Mouse (Mus musculus) cortical plate, adult 2 months (tissue): ENCODE data around the gene Bpi. TPM values are rescaled to one million over a fixed set of nuclear protein-coding genes. Genes with fewer than 3 reads are reported as not detected.

Experiments used
- H3K27ac ChIP-seq: fragments of 200-500 bp; 2 replicates; pipeline ENCODE4 v1.5.1; 2012; ENCODE audit warnings: low read length, control low read depth, inconsistent platforms; ENCODE audit not compliant: insufficient read depth
- H3K4me1 ChIP-seq: fragments of 200-500 bp; 2 replicates; pipeline ENCODE4 v1.6.1; 2011; ENCODE audit warnings: low read length; ENCODE audit not compliant: control insufficient read depth, insufficient read depth
- H3K4me3 ChIP-seq: fragments of 200-500 bp; 2 replicates; pipeline ENCODE4 v1.5.1; 2011; ENCODE audit warnings: mild to moderate bottlenecking, low read length, control low read depth; ENCODE audit not compliant: insufficient read depth
- CTCF ChIP-seq: fragments of 200-500 bp; IDR thresholded peaks from 2 replicates; pipeline ENCODE4 v1.5.1; 2011; ENCODE audit warnings: mild to moderate bottlenecking, control low read depth, low read length; ENCODE audit not compliant: insufficient read depth; ENCODE audit errors: extremely low read depth
- POLR2A ChIP-seq: fragments of 200-500 bp; IDR thresholded peaks from 2 replicates; pipeline ENCODE4 v1.6.1; 2011; ENCODE audit warnings: mild to moderate bottlenecking, low read length, control low read depth; ENCODE audit not compliant: insufficient read depth; ENCODE audit errors: extremely low read depth
- polyA plus RNA-seq: library from polyadenylated mRNA; depleted of rRNA; stranded (reverse); fragments of >200 nt; gene quantifications from 2 replicates; pipeline ENCODE4 v1.2.3, GENCODE M21; 2012; rRNA removed

Bpi gene
- polyA plus RNA-seq: not detected in 2 replicates

- H3K4me1 ChIP-seq: no peaks in the 10 kb centered on the region
- no peak within 1 kb of the TSS for H3K4me3 ChIP-seq
- no peak within 1 kb of the TSS for H3K27ac ChIP-seq
- TF ChIP-seq CTCF (no peak), POLR2A (no peak)
These were observed at the start of gene Bpi for GRCm38 (mm10) chr2:158258005-158258418. TSS of gene Bpi (plus strand) at chr2:158258094.

DNA sequence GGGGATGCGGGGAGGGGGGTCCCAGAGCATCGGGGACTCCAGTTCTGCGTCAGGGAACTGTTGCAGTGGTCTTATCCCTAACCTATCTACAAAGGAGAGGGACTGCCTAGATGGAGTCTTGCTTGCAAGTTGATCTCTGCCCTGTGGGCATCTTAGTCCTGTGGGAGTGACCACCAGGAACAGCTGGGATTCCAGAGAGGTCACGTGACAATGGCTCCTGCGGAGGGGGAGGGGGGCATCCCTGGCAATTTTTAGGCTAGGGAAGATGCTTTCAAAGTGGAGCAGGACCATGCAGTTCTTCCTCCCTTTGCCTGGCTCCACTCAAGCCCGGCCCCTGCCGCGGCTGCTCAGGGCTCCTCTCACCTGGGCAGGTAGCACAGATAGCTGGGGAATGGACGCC, 48.1 kb upstream of the Bpi start:
- no peak overlapping the region for H3K27ac ChIP-seq
- no peaks in the 10 kb centered on the region for H3K4me1 ChIP-seq
- TF ChIP-seq POLR2A: no peak
- no peak for TF ChIP-seq CTCF
- H3K4me3 ChIP-seq: no peak overlapping the region

- H3K4me3 ChIP-seq: no peak overlapping the region
- TF ChIP-seq POLR2A (no peak), CTCF (no peak)
- H3K27ac ChIP-seq: no peak overlapping the region
- no peaks in the 10 kb centered on the region for H3K4me1 ChIP-seq
These were observed 47.4 kb upstream of the Bpi start for GRCm38 (mm10) chr2:158210503-158210902.

- no peak overlapping the region for H3K27ac ChIP-seq
- no peak overlapping the region for H3K4me3 ChIP-seq
- no peak for TF ChIP-seq POLR2A
- 0 out of 2 replicates have a peak, but pooled peaks have one; percentile 10 for TF ChIP-seq CTCF
- no peaks in the 10 kb centered on the region for H3K4me1 ChIP-seq
These were observed 46.9 kb upstream of the Bpi start for GRCm38 (mm10) chr2:158210958-158211357.

DNA sequence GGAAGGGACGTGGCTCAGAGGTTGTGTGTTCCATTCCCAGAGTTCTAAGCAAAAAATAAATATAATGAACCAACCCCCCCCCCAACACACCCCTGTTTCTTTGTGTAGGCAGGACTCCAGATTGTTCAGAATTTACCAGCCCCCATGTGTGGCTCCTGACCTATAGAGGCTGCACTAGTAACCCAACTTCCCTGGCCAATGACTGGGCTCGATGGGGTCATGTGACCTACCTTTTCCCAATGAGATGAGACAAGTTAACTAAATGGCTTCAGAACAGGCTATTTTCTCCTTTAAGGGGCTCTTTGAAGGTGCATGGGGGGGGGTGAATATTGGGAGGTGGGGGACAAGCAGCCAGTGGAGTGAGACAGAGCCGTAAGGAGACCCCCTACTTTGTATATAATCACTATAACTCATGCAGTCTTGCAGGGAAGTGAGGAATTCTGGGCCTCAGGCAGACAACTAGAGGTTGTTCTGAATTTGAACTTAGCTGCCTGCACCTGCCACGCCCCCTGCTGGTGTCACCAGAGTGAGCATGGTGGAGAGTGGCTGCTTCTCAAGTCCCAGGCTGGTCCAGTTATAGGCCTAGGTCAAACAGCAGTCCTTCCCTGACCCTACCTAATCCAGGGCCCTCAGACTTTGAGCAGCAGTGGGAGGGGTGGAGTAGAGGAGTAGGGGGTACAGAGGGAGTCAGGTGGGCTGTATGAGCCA, 46.0 kb upstream of the Bpi start:
- TF ChIP-seq POLR2A (no peak), CTCF (peak; percentile 21; the same call in 1 of the 2 replicates)
- no peaks in the 10 kb centered on the region for H3K4me1 ChIP-seq
- no peak overlapping the region for H3K27ac ChIP-seq
- no peak overlapping the region for H3K4me3 ChIP-seq

- H3K27ac ChIP-seq: no peak overlapping the region
- TF ChIP-seq CTCF (no peak), POLR2A (no peak)
These were observed 42.4 kb upstream of the Bpi start for GRCm38 (mm10) chr2:158215283-158216117.

GRCm38 (mm10) chr2:158216510-158216909, 41.4 kb upstream of the Bpi start:
- Histone ChIP-seq H3K27ac (no peak overlapping the region), H3K4me1 (no peaks in the 10 kb centered on the region), H3K4me3 (no peak overlapping the region)
- no peak for TF ChIP-seq POLR2A
- no peak for TF ChIP-seq CTCF

More at GRCm38 (mm10) chr2:158215283-158216117, 42.4 kb upstream of the Bpi start:
- Histone ChIP-seq H3K4me1 (no peaks in the 10 kb centered on the region), H3K4me3 (no peak overlapping the region)

DNA sequence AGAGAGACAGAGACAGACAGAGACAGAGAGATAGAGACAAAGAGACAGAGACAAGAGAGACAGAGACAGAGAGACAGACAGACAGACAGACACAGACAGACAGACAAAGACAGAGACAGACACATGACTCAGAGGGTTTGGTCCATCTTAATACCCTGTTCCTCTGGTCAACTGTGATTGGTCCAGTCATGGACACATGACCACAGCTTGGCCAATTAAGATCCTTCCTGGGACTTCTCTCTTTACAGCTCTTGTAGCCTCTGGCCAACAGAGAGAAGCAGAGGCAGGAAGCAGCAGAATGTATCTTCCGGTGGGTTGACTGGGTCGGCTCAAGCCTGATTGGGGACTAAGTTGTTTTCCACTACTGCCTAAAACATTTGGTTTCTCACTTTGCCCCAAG, 38.3 kb upstream of the Bpi start:
- TF ChIP-seq CTCF (no peak), POLR2A (no peak)
- H3K4me1 ChIP-seq: no peaks in the 10 kb centered on the region
- no peak overlapping the region for H3K27ac ChIP-seq
- H3K4me3 ChIP-seq: no peak overlapping the region

GRCm38 (mm10) chr2:158221446-158222084, 36.3 kb upstream of the Bpi start:
- Histone ChIP-seq H3K4me1 (no peaks in the 10 kb centered on the region), H3K4me3 (no peak overlapping the region), H3K27ac (no peak overlapping the region)
- TF ChIP-seq CTCF (no peak), POLR2A (no peak)

- Histone ChIP-seq H3K4me1 (no peaks in the 10 kb centered on the region), H3K27ac (no peak overlapping the region), H3K4me3 (no peak overlapping the region)
- TF ChIP-seq POLR2A (no peak), CTCF (no peak)
These were observed 35.2 kb upstream of the Bpi start for GRCm38 (mm10) chr2:158222664-158223063.

DNA sequence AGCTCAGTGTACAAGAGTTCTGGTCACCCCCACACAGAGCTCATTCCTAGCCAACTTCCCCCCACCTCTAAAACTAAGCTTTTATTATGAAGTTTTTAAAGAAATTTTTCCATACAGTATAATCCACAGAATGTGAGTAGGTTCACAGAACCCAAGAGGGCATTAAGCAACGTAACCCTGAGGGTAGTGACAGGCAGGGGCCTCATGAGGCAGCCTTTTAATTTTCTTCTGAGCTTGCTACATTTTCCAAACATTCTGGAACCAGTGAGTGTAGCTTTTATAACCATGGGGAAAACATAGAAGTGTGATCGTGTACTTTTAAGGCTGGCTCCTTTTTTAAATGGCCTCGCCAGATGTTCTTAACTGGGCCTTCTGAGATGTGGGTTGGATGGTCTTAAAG, 34.4 kb upstream of the Bpi start:
- Histone ChIP-seq H3K4me1 (no peaks in the 10 kb centered on the region), H3K27ac (no peak overlapping the region), H3K4me3 (no peak overlapping the region)
- TF ChIP-seq CTCF (no peak), POLR2A (no peak)
